ENCODE assay signal across 8 mouse cellular contexts in the genomic region with DNA sequence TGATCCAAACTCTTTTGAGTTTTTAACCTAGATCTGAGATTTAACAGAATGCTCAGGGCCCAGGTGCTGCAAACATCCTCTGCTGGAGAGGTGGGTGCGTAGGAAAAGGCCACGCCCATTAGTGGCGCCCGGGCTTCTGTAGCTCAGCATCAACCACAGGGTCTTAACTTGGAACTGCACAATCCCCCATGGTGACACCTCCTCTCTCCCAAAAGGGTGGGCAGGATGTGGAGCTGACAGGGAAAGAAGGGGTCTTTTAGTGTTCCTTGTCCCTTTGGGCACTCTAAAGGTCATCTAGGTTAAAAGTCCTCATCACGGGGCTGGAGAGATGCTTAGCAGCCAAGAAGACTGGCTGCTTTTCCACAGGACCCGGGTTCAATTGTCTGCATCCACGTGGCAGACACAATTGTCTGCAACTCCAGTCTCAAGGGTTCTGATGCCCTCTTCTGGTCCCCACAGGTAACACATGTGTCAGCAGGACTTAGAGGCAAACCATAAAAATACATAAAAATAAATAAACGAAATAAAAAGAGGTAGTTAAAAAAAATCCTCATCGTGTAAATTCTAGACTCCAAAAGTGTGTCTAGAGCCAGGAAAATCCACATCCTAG.
DNase-seq lines count a peak whose midpoint lies in the region; TF ChIP-seq lines count a peak whose summit lies in the region.

No protein-coding gene starts in this region.

- H3K4me1 ChIP-seq in testis, adult 2 months (ENCODE audit: control insufficient read depth, insufficient read depth, low read length): no peaks in the 10 kb centered on the region; the same call in 1 of the 2 replicates

- H3K27ac ChIP-seq in testis, adult 2 months (ENCODE audit: control insufficient read depth, insufficient read depth, low read depth, low read length): no peak overlapping the region

- H3K27me3 ChIP-seq in testis, adult 2 months (ENCODE audit: control insufficient read depth, insufficient read depth, low read length): no peaks in the 10 kb centered on the region

- peak; percentile 14; the same call in 1 of the 2 replicates for TF ChIP-seq CTCF in testis, adult 2 months (IDR thresholded peaks at IDR 0.05; ENCODE audit: control insufficient read depth, insufficient read depth, insufficient replicate concordance, low read depth, low read length)

- H3K36me3 ChIP-seq in testis, adult 2 months (ENCODE audit: control insufficient read depth, insufficient read depth, low read length): no peaks in the 10 kb centered on the region

- TF ChIP-seq POLR2A in testis, adult 2 months (IDR thresholded peaks at IDR 0.05; ENCODE audit: control insufficient read depth, low read depth, low read length): no peak

- H3K4me3 ChIP-seq in testis, adult 2 months (ENCODE audit: control insufficient read depth, low read depth, low read length): no peak overlapping the region

- peak; percentile 26 to 53 for DNase-seq in heart, adult 18-20 months
- DNase-seq in heart, adult 8-10 months (ENCODE audit: low spot score): no peak
- DNase-seq in testis, postnatal 10 days (ENCODE audit: low spot score): no peak
- DNase-seq in c-Kit-positive CD71-positive TER-119-negative erythroid progenitor cells, embryonic 14.5 days (ENCODE audit: low read depth): peak; percentile 3
- DNase-seq in lung, postnatal 36 days: peak; percentile 70
- no peak for DNase-seq in frontal cortex, postnatal 25 days (ENCODE audit: low spot score in 2 of 2)
- DNase-seq in layer of hippocampus, adult 18-20 months (ENCODE audit: low spot score in 2 of 2): no peak

Comparison
In these comparisons a context has a peak if more than half of its experiments do, and no peak if none do; other contexts are left out.
1. DNase-seq: peak in heart, adult 18-20 months (2 of 2), c-Kit-positive CD71-positive TER-119-negative erythroid progenitor cells, embryonic 14.5 days (single experiment) and lung, postnatal 36 days (single experiment); none in heart, adult 8-10 months (single experiment), testis, postnatal 10 days (single experiment), frontal cortex, postnatal 25 days (0 of 2) and layer of hippocampus, adult 18-20 months (0 of 2).